Mouse (Mus musculus): ENCODE data around the gene Fam160a1. TPM values are rescaled to one million over a fixed set of nuclear protein-coding genes. Genes with fewer than 3 reads are reported as not detected.
A peak's percentile ranks its signal among the peaks of the same experiment; 100 is the strongest.

The Fam160a1 gene
- polyA plus RNA-seq, 1 experiment from 2014 or later, result 9.5 TPM

GRCm38 (mm10) chr3:85820839-85821548, 3.9 kb upstream of the Fam160a1 start:
- Histone ChIP-seq H3K9ac (no peak overlapping the region), H3K9me3 (no peaks in the 10 kb centered on the region), H3K27me3 (no peaks in the 10 kb centered on the region), H3K4me3 (no peak overlapping the region), H3K4me2 (no peak overlapping the region), H3K4me1 (peaks cover 3% of the 10 kb centered on the region; the same call in 1 of the 2 replicates), H3K27ac (no peak overlapping the region), H3K36me3 (no peaks in the 10 kb centered on the region)
- WGBS, result 42% methylated on average over 15 of the region's 15 CpGs
- no peak for ATAC-seq (ENCODE audit: insufficient number of reproducible peaks, low FRiP score, low TSS enrichment, low read depth)

GRCm38 (mm10) chr3:85819319-85819718, 2.2 kb upstream of the Fam160a1 start:
- no peaks in the 10 kb centered on the region for H3K9me3 ChIP-seq
- H3K4me3 ChIP-seq, result no peak overlapping the region
- peaks cover 3% of the 10 kb centered on the region; the same call in 1 of the 2 replicates for H3K4me1 ChIP-seq
- no peak overlapping the region for H3K9ac ChIP-seq
- H3K27ac ChIP-seq, result no peak overlapping the region
- no peak overlapping the region for H3K4me2 ChIP-seq
- ATAC-seq (ENCODE audit: insufficient number of reproducible peaks, low FRiP score, low TSS enrichment, low read depth), result no peak
- H3K36me3 ChIP-seq, result no peaks in the 10 kb centered on the region
- 68% methylated on average over 3 of the region's 3 CpGs for WGBS
- H3K27me3 ChIP-seq, result no peaks in the 10 kb centered on the region

GRCm38 (mm10) chr3:85814241-85814640, 2.9 kb downstream of the Fam160a1 start:
- H3K4me3 ChIP-seq, result no peak overlapping the region
- 64% methylated on average over 7 of the region's 7 CpGs for WGBS
- no peaks in the 10 kb centered on the region for H3K4me1 ChIP-seq
- no peak for ATAC-seq (ENCODE audit: insufficient number of reproducible peaks, low FRiP score, low TSS enrichment, low read depth)
- no peak overlapping the region for H3K9ac ChIP-seq
- H3K27me3 ChIP-seq, result no peaks in the 10 kb centered on the region
- no peaks in the 10 kb centered on the region for H3K9me3 ChIP-seq
- H3K27ac ChIP-seq, result no peak overlapping the region
- H3K36me3 ChIP-seq, result no peaks in the 10 kb centered on the region
- no peak overlapping the region for H3K4me2 ChIP-seq

DNA sequence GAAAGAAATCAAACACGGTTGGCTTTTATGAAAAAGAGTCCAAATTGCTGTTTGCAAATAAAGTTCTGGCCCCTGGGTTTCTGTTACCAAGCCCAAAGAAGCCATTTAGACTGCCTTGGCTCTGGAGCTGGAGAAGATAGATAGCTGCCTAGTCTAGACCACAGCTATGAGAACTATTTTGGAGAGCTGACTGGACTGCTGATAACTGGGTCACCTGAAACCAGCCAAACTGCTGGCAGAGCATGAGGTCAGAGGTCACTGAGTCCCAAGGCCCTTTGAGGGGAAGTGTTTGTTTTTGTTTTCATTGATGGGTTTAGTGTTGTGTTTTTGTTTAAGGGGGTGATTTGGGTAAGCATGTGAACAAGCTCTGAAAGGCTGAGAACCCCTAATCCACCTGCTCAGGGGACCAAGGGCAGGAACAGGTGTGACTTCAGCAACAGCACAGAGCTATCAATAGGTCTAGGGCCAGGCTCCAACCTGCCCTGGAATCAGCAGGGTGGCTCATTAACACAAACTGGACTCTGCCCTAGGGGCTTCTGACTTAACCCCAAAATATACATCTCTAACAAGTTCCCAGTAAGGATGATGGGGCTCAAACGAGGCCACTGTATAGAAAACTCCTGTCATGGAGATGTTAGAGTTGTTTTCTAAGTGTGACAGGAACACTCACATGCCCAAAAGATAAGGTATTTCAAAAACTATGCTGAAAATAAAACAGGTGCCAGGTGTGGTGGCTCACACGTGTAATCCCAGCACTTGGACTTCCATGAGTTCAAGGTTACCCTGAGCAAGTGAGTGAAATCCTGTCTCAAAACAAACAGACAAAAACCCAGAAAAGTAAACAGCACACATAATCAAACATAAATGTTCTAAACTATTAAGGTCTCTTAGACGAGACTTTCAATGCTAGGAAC, 3.7 kb downstream of the Fam160a1 start:
- H3K9me3 ChIP-seq, result no peaks in the 10 kb centered on the region
- WGBS, result 42% methylated on average over 4 of the region's 4 CpGs

DNA sequence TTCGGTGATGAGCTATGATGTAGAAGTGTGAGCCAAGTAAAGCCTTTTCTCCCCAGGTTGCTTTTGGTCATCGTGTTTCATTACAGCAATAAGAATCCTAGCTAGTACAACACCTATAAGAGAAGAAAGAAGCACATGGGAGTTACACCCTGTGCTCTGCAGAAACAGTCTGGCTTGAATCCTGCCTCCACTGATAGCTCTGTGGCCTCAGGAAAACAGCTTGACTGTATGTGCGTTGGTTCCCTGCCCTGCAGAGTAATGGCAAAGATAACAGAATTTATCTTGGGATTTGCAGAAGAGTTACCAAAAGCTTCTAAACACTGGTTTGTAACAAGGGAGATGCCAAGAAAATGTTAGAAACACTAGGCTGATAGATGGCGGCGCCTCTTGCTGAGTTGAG, 5.1 kb downstream of the Fam160a1 start:
- Histone ChIP-seq H3K4me1 (no peaks in the 10 kb centered on the region), H3K9me3 (no peaks in the 10 kb centered on the region), H3K4me3 (no peak overlapping the region), H3K9ac (no peak overlapping the region), H3K27ac (no peak overlapping the region), H3K27me3 (no peaks in the 10 kb centered on the region), H3K4me2 (no peak overlapping the region), H3K36me3 (no peaks in the 10 kb centered on the region)
- ATAC-seq (ENCODE audit: insufficient number of reproducible peaks, low FRiP score, low TSS enrichment, low read depth), result no peak
- WGBS, result 90% methylated on average over 5 of the region's 5 CpGs

More for the DNA sequence above, 3.7 kb downstream of the Fam160a1 start:
- Histone ChIP-seq H3K27me3 (no peaks in the 10 kb centered on the region), H3K4me1 (no peaks in the 10 kb centered on the region), H3K4me2 (no peak overlapping the region), H3K9ac (no peak overlapping the region), H3K4me3 (no peak overlapping the region), H3K27ac (no peak overlapping the region), H3K36me3 (no peaks in the 10 kb centered on the region)
- ATAC-seq (ENCODE audit: insufficient number of reproducible peaks, low FRiP score, low TSS enrichment, low read depth), result no peak

DNA sequence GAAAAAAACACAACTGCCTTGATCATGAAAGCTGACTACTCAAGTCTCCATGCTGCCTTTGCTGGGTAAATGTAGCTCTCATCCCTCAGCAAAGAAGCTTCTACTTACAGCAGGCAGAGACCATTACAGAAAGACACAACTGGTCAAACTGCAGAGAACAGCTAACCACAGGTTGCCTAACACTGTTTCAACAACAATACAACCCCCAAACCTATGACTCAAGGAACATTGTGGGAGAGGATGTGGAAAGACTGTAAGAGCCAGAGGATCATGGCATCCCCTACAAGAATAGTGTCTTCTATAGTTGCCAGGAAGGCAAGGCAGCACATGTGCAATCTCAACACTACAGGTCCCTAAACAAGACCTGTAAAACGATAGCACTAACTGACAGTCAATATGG, 23.9 kb downstream of the Fam160a1 start:
- Histone ChIP-seq H3K4me3 (no peak overlapping the region), H3K36me3 (no peaks in the 10 kb centered on the region), H3K4me2 (no peak overlapping the region), H3K9ac (no peak overlapping the region), H3K4me1 (no peaks in the 10 kb centered on the region), H3K9me3 (no peaks in the 10 kb centered on the region), H3K27me3 (no peaks in the 10 kb centered on the region), H3K27ac (no peak overlapping the region)
- no peak for ATAC-seq (ENCODE audit: insufficient number of reproducible peaks, low FRiP score, low TSS enrichment, low read depth)
- 70% methylated on average over 1 of the region's 1 CpGs for WGBS

DNA sequence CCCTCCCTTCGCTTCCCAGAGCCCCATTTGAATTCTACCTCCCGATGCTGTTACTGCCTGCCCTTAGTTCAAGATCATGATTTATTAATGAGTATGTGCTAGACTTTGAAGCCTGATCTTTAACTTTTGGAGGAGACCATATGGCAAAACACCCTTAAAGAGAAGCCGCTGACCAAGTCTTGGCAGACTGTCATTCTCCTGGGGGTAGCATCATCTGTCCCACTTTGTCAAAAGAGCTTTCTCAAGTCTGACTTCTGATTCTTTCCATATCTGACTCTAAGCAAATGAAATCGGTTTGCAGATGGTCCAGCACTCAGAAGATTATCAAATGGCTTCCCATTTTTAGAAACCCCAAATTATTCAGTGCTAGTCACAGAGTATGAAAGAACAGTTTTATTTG, 27.3 kb downstream of the Fam160a1 start:
- no peaks in the 10 kb centered on the region for H3K9me3 ChIP-seq
- 69% methylated on average over 4 of the region's 4 CpGs for WGBS
- no peaks in the 10 kb centered on the region for H3K4me1 ChIP-seq
- H3K27me3 ChIP-seq, result no peaks in the 10 kb centered on the region
- no peak overlapping the region for H3K4me2 ChIP-seq
- no peaks in the 10 kb centered on the region for H3K36me3 ChIP-seq
- no peak overlapping the region for H3K9ac ChIP-seq
- H3K4me3 ChIP-seq, result no peak overlapping the region
- H3K27ac ChIP-seq, result no peak overlapping the region
- ATAC-seq (ENCODE audit: insufficient number of reproducible peaks, low FRiP score, low TSS enrichment, low read depth), result no peak

- no peaks in the 10 kb centered on the region for H3K27me3 ChIP-seq
- H3K36me3 ChIP-seq, result no peaks in the 10 kb centered on the region
- no peaks in the 10 kb centered on the region for H3K4me1 ChIP-seq
- H3K27ac ChIP-seq, result no peak overlapping the region
- no peak overlapping the region for H3K4me2 ChIP-seq
- no peak for ATAC-seq (ENCODE audit: insufficient number of reproducible peaks, low FRiP score, low TSS enrichment, low read depth)
- no peak overlapping the region for H3K9ac ChIP-seq
- no peak overlapping the region for H3K4me3 ChIP-seq
- no peaks in the 10 kb centered on the region for H3K9me3 ChIP-seq
- 54% methylated on average over 8 of the region's 8 CpGs for WGBS
These were observed 30.6 kb downstream of the Fam160a1 start for GRCm38 (mm10) chr3:85786501-85786900.

GRCm38 (mm10) chr3:85780906-85781305, 36.2 kb downstream of the Fam160a1 start:
- Histone ChIP-seq H3K27ac (no peak overlapping the region), H3K4me3 (no peak overlapping the region), H3K4me2 (no peak overlapping the region), H3K27me3 (no peaks in the 10 kb centered on the region), H3K4me1 (peaks cover 8% of the 10 kb centered on the region; the same call in 1 of the 2 replicates), H3K9ac (no peak overlapping the region), H3K9me3 (no peaks in the 10 kb centered on the region), H3K36me3 (no peaks in the 10 kb centered on the region)
- WGBS, result 77% methylated on average over 7 of the region's 7 CpGs
- no peak for ATAC-seq (ENCODE audit: insufficient number of reproducible peaks, low FRiP score, low TSS enrichment, low read depth)

DNA sequence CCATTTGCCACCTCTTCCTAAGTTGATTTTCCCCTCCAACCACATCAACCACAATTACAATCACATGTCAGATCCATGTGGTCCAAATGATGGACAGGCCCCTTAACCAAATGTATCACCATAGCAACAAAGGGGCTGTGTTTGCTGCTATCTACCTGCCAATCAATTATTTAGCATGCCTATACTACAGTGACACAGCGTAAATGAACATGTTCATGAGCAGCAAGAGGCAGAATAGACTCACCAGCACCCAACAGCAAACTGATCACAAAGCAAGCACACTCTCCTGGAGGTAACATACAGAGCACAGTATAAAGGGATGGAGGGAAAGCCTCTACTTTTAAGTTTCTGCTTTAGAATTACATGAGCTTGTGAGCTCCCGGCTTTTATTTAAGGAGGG, 36.8 kb downstream of the Fam160a1 start:
- H3K4me2 ChIP-seq, result no peak overlapping the region
- no peak overlapping the region for H3K4me3 ChIP-seq
- ATAC-seq (ENCODE audit: insufficient number of reproducible peaks, low FRiP score, low TSS enrichment, low read depth), result no peak
- no peak overlapping the region for H3K9ac ChIP-seq
- peaks cover 8% of the 10 kb centered on the region; the same call in 1 of the 2 replicates for H3K4me1 ChIP-seq
- H3K36me3 ChIP-seq, result no peaks in the 10 kb centered on the region
- no peaks in the 10 kb centered on the region for H3K9me3 ChIP-seq
- 59% methylated on average over 2 of the region's 2 CpGs for WGBS
- no peaks in the 10 kb centered on the region for H3K27me3 ChIP-seq
- H3K27ac ChIP-seq, result no peak overlapping the region

GRCm38 (mm10) chr3:85777841-85778240, 39.2 kb downstream of the Fam160a1 start:
- Histone ChIP-seq H3K4me1 (peaks cover 8% of the 10 kb centered on the region; the same call in 1 of the 2 replicates), H3K4me3 (no peak overlapping the region), H3K9ac (no peak overlapping the region), H3K4me2 (no peak overlapping the region), H3K36me3 (no peaks in the 10 kb centered on the region), H3K9me3 (no peaks in the 10 kb centered on the region), H3K27me3 (0 out of 2 replicates have a peak, but pooled peaks cover 4% of the 10 kb centered on the region), H3K27ac (0 out of 2 replicates have a peak overlapping the region, but pooled peaks have one; percentile 47)
- no peak for ATAC-seq (ENCODE audit: insufficient number of reproducible peaks, low FRiP score, low TSS enrichment, low read depth)
- WGBS, result 62% methylated on average over 2 of the region's 2 CpGs

DNA sequence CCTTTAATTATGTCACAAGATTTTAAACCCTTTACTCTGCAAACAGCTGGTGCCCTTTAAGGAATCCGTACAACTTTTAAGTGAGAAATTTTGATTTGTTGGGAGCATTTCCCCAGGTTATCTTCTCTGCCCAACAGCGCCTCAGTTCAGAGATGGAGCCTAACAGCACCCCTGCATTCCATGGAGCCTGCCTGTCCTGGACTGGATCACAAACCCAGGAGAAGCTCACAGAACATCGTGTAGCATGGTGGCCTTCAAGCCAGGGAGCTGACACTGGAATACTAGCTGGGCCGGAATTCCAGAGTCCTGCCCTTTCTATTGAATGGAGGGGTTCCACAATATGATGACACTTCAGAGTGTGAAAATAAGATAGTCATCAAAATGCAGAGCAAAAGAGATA, 39.7 kb downstream of the Fam160a1 start:
- WGBS, result 60% methylated on average over 4 of the region's 4 CpGs
- H3K4me2 ChIP-seq, result 0 out of 2 replicates have a peak overlapping the region, but pooled peaks have one; percentile 20
- peak overlapping the region; percentile 63 for H3K27ac ChIP-seq

More for the DNA sequence above, 39.7 kb downstream of the Fam160a1 start:
- no peak overlapping the region for H3K4me3 ChIP-seq
- 0 out of 2 replicates have a peak, but pooled peaks cover 4% of the 10 kb centered on the region for H3K27me3 ChIP-seq
- H3K9me3 ChIP-seq, result no peaks in the 10 kb centered on the region
- peaks cover 8% of the 10 kb centered on the region; the same call in 1 of the 2 replicates for H3K4me1 ChIP-seq
- no peaks in the 10 kb centered on the region for H3K36me3 ChIP-seq
- no peak for ATAC-seq (ENCODE audit: insufficient number of reproducible peaks, low FRiP score, low TSS enrichment, low read depth)
- no peak overlapping the region for H3K9ac ChIP-seq

All from limb, embryonic 15.5 days (tissue).